30 mouse cellular contexts compared by ENCODE assay signal in genomic region chr4:52586194-52586734, GRCm38 (mm10). TPM values are rescaled to one million over a fixed set of nuclear protein-coding genes. Genes with fewer than 3 reads are reported as not detected.
A peak's percentile ranks its signal among the peaks of the same experiment; 100 is the strongest.
DNase-seq lines count a peak whose midpoint lies in the region; ATAC-seq and TF ChIP-seq lines count a peak whose summit lies in the region.
"Had no signal": no experiment of that assay in that cellular context is flagged by ENCODE, and none has a peak within 500 bp of the region (broad histone marks: within the 10 kb centered on the region; RNA-seq: fewer than 3 reads in every experiment).

No protein-coding gene starts in this region.

- WGBS in hindbrain, embryonic 11.5 days: 76% methylated on average over 6 of the region's 6 CpGs
- 67% methylated on average over 6 of the region's 6 CpGs for WGBS in hindbrain, embryonic 13.5 days

- DNase-seq in hindbrain, embryonic 11.5 days (ENCODE audit: low spot score): no peak
- DNase-seq in CH12.LX (ENCODE audit: extremely low read depth) (peak; percentile 71), NIH3T3 (ENCODE audit: low read depth) (peak; percentile 2)
- DNase-seq in kidney, adult 11 months: no peak
- DNase-seq in heart, adult 18-20 months: no peak
- DNase-seq: adrenal gland, adult 8-10 months; adrenal gland, postnatal 36 days; cerebellum, adult 18-20 months; cerebellum, adult 9-10 months; cerebellum, postnatal 14 days; gastrocnemius, postnatal 25 days; heart, adult 2 months; kidney, adult 2 months had no signal

- peak; percentile 81 for TF ChIP-seq POLR2A in CH12.LX (IDR thresholded peaks at IDR 0.05; ENCODE audit: low read depth, low read length)

- H3K27ac ChIP-seq in hindbrain, embryonic 11.5 days (ENCODE audit: low read depth, low read length): no peak overlapping the region
- H3K27ac ChIP-seq in hindbrain, embryonic 13.5 days: no peak overlapping the region
- no peak overlapping the region for H3K27ac ChIP-seq in CH12.LX (ENCODE audit: insufficient read depth, low read depth)
- H3K27ac ChIP-seq: embryonic facial prominence, embryonic 10.5 days; embryonic facial prominence, embryonic 13.5 days; forebrain, embryonic 12.5 days; forebrain, embryonic 15.5 days; heart, adult 2 months; hindbrain, embryonic 15.5 days; intestine, embryonic 15.5 days had no signal

- dilution Hi-C loops in CH12.LX (cut with MboI; ENCODE audit: extremely low pct_ligation_motif_present, extremely low pct_unique_long_range_greater_than_20kb, low sequenced_read_pairs): no loop called here

- H3K4me3 ChIP-seq in hindbrain, embryonic 11.5 days (ENCODE audit: low read depth, low read length): no peak overlapping the region
- no peak overlapping the region for H3K4me3 ChIP-seq in hindbrain, embryonic 13.5 days
- peak overlapping the region; percentile 44 to 51 (median 50) for H3K4me3 ChIP-seq in CH12.LX (replicated peaks in 1 of 3; ENCODE audit: low read depth in 2 of 3, low read length in 2 of 3, poor library complexity in 1 of 3)
- H3K4me3 ChIP-seq: embryonic facial prominence, embryonic 10.5 days; embryonic facial prominence, embryonic 13.5 days; erythroblast, embryonic 14.5 days; forebrain, embryonic 12.5 days; forebrain, embryonic 15.5 days; heart, adult 2 months; hindbrain, embryonic 15.5 days; intestine, embryonic 15.5 days had no signal

- no peak for TF ChIP-seq CTCF in CH12.LX (conservative IDR thresholded peaks at IDR 0.05 in 1 of 2, IDR thresholded peaks at IDR 0.05 in 1 of 2; ENCODE audit: low read depth in 2 of 2, low read length in 2 of 2)

- no peak overlapping the region for H3K4me2 ChIP-seq in hindbrain, embryonic 11.5 days (replicated peaks; ENCODE audit: low read depth, low read length)
- H3K4me2 ChIP-seq in hindbrain, embryonic 13.5 days: no peak overlapping the region
- peak overlapping the region; percentile 61; the same call in 1 of the 2 replicates for H3K4me2 ChIP-seq in CH12.LX (ENCODE audit: insufficient read depth, low read depth, poor library complexity, severe bottlenecking)
- H3K4me2 ChIP-seq: embryonic facial prominence, embryonic 13.5 days; forebrain, embryonic 12.5 days; forebrain, embryonic 15.5 days; heart, embryonic 11.5 days; hindbrain, embryonic 15.5 days; intestine, embryonic 15.5 days had no signal

- in situ Hi-C loops in CH12.LX (cut with MboI; ENCODE audit: low pct_ligation_motif_present, low pct_unique_long_range_greater_than_20kb, low sequenced_read_pairs): no loop called here

- TF ChIP-seq RAD21 in CH12.LX (IDR thresholded peaks at IDR 0.05; ENCODE audit: low read depth, low read length): no peak

- peak; percentile 57 for ATAC-seq in hindbrain, embryonic 11.5 days (ENCODE audit: low FRiP score)
- ATAC-seq in hindbrain, embryonic 13.5 days (ENCODE audit: low FRiP score): no peak
- ATAC-seq: forebrain, embryonic 15.5 days; intestine, embryonic 15.5 days had no signal

- no peaks in the 10 kb centered on the region for H3K27me3 ChIP-seq in hindbrain, embryonic 11.5 days (ENCODE audit: control insufficient read depth, insufficient read depth, low read length)
- H3K27me3 ChIP-seq in hindbrain, embryonic 13.5 days: no peaks in the 10 kb centered on the region
- no peaks in the 10 kb centered on the region for H3K27me3 ChIP-seq in CH12.LX (replicated peaks)
- H3K27me3 ChIP-seq: embryonic facial prominence, embryonic 13.5 days; forebrain, embryonic 12.5 days; forebrain, embryonic 15.5 days; hindbrain, embryonic 15.5 days; intestine, embryonic 15.5 days had no signal

- no peaks in the 10 kb centered on the region for H3K36me3 ChIP-seq in hindbrain, embryonic 11.5 days (ENCODE audit: control insufficient read depth, insufficient read depth, low read length)
- H3K36me3 ChIP-seq in hindbrain, embryonic 13.5 days: no peaks in the 10 kb centered on the region
- H3K36me3 ChIP-seq in CH12.LX (replicated peaks in 1 of 2; ENCODE audit: control insufficient read depth in 1 of 2, insufficient read depth in 1 of 2, low read length in 1 of 2): peaks cover 0 to 3% of the 10 kb centered on the region in 2 experiments
- H3K36me3 ChIP-seq: embryonic facial prominence, embryonic 10.5 days; embryonic facial prominence, embryonic 13.5 days; forebrain, embryonic 12.5 days; forebrain, embryonic 15.5 days; hindbrain, embryonic 15.5 days; intestine, embryonic 15.5 days had no signal

- H3K9ac ChIP-seq in hindbrain, embryonic 11.5 days (ENCODE audit: low read depth, low read length): no peak overlapping the region
- no peak overlapping the region for H3K9ac ChIP-seq in hindbrain, embryonic 13.5 days
- H3K9ac ChIP-seq in CH12.LX (ENCODE audit: insufficient read depth, low read depth): peak overlapping the region; percentile 34; the same call in 1 of the 2 replicates
- H3K9ac ChIP-seq: embryonic facial prominence, embryonic 13.5 days; forebrain, embryonic 12.5 days; forebrain, embryonic 15.5 days; hindbrain, embryonic 15.5 days; intestine, embryonic 15.5 days had no signal

- H3K79me2 ChIP-seq in CH12.LX (replicated peaks; ENCODE audit: control insufficient read depth, extremely low read depth, insufficient read depth, poor library complexity, severe bottlenecking): no peaks in the 10 kb centered on the region

- no peaks in the 10 kb centered on the region for H3K4me1 ChIP-seq in hindbrain, embryonic 11.5 days (replicated peaks; ENCODE audit: control insufficient read depth, insufficient read depth, low read length)
- no peaks in the 10 kb centered on the region for H3K4me1 ChIP-seq in hindbrain, embryonic 13.5 days (replicated peaks)
- peaks cover 0 to 22% of the 10 kb centered on the region in 2 experiments; a peak in 2 of 4 replicates for H3K4me1 ChIP-seq in CH12.LX (ENCODE audit: control insufficient read depth in 1 of 2, insufficient read depth in 2 of 2)
- H3K4me1 ChIP-seq: embryonic facial prominence, embryonic 10.5 days; embryonic facial prominence, embryonic 13.5 days; forebrain, embryonic 12.5 days; forebrain, embryonic 15.5 days; hindbrain, embryonic 15.5 days; intestine, embryonic 15.5 days had no signal

- TF ChIP-seq EP300 in CH12.LX (IDR thresholded peaks at IDR 0.05; ENCODE audit: low read length): no peak

- H3K9me3 ChIP-seq in hindbrain, embryonic 11.5 days (ENCODE audit: control insufficient read depth, low read length): no peaks in the 10 kb centered on the region
- H3K9me3 ChIP-seq in hindbrain, embryonic 13.5 days: no peaks in the 10 kb centered on the region
- H3K9me3 ChIP-seq in CH12.LX (replicated peaks; ENCODE audit: low read length): no peaks in the 10 kb centered on the region
- H3K9me3 ChIP-seq: embryonic facial prominence, embryonic 10.5 days; embryonic facial prominence, embryonic 13.5 days; forebrain, embryonic 12.5 days; forebrain, embryonic 15.5 days; hindbrain, embryonic 15.5 days; intestine, embryonic 15.5 days had no signal

TF ChIP-seq in CH12.LX, 34 proteins besides CTCF, POLR2A, EP300 and RAD21:
- TF ChIP-seq MXI1 (IDR thresholded peaks at IDR 0.05; ENCODE audit: low read depth, low read length) (no peak), PAX5 (IDR thresholded peaks at IDR 0.05; ENCODE audit: low read length) (no peak), E2F4 (IDR thresholded peaks at IDR 0.05; ENCODE audit: insufficient replicate concordance, low read depth, low read length) (no peak), USF1 (IDR thresholded peaks at IDR 0.05; ENCODE audit: low read depth, low read length) (peak; percentile 60), ETS1 (conservative IDR thresholded peaks at IDR 0.05; ENCODE audit: low read depth, low read length) (no peak), USF2 (conservative IDR thresholded peaks at IDR 0.05; ENCODE audit: low read depth, low read length) (peak; percentile 59), BHLHE40 (IDR thresholded peaks at IDR 0.05; ENCODE audit: low read depth, low read length) (no peak), RCOR1 (conservative IDR thresholded peaks at IDR 0.05; ENCODE audit: low read depth, low read length) (no peak), SIN3A (IDR thresholded peaks at IDR 0.05; ENCODE audit: low read length) (0 out of 2 replicates have a peak, but pooled peaks have one; percentile 31), IRF4 (IDR thresholded peaks at IDR 0.05; ENCODE audit: low read depth, low read length) (peak; percentile 49; the same call in 1 of the 2 replicates), MYC (IDR thresholded peaks at IDR 0.05; ENCODE audit: low read depth, low read length) (no peak), CHD2 (IDR thresholded peaks at IDR 0.05; ENCODE audit: low read length) (no peak), ZNF384 (IDR thresholded peaks at IDR 0.05; ENCODE audit: low read depth, low read length) (no peak), POLR2AphosphoS2 (IDR thresholded peaks at IDR 0.05; ENCODE audit: low read depth, low read length) (no peak), HCFC1 (IDR thresholded peaks at IDR 0.05; ENCODE audit: low read depth, low read length) (no peak), MAFK (IDR thresholded peaks at IDR 0.05; ENCODE audit: insufficient replicate concordance, low read length) (no peak), NELFE (IDR thresholded peaks at IDR 0.05; ENCODE audit: low read depth, low read length) (peak; percentile 88), MEF2A (IDR thresholded peaks at IDR 0.05; ENCODE audit: borderline replicate concordance, low read depth, low read length) (no peak), ZMIZ1 (IDR thresholded peaks at IDR 0.05; ENCODE audit: low read depth, low read length) (peak; percentile 44; the same call in 1 of the 2 replicates), ELF1 (IDR thresholded peaks at IDR 0.05; ENCODE audit: low read depth, low read length) (peak; percentile 11; the same call in 1 of the 2 replicates), TCF12 (IDR thresholded peaks at IDR 0.05; ENCODE audit: low read depth, low read length) (peak; percentile 55), SMC3 (IDR thresholded peaks at IDR 0.05; ENCODE audit: low read depth, low read length) (no peak), TBP (conservative IDR thresholded peaks at IDR 0.05; ENCODE audit: low read depth, low read length) (peak; percentile 90), MAX (IDR thresholded peaks at IDR 0.05; ENCODE audit: low read length) (0 out of 2 replicates have a peak, but pooled peaks have one; percentile 27), GABPA (IDR thresholded peaks at IDR 0.05; ENCODE audit: insufficient replicate concordance, low read depth, low read length) (no peak)

RNA-seq across cellular contexts. Expression of gene Toporsl, which starts 9.8 kb away (rescaled TPM):
- 0.12 TPM in 1 of 2 replicates, not detected in the other for polyA plus RNA-seq in hindbrain, embryonic 11.5 days (2014; fragmentation: Nextera tagmentation; extraction: Ambion mirVana)
- polyA plus RNA-seq in hindbrain, embryonic 13.5 days (2015; fragmentation: Nextera tagmentation; extraction: Ambion mirVana): not detected in 2 replicates
- 0.85 and 0.92 TPM in 2 replicates for total RNA-seq in CH12.LX (2012; rRNA removed)
- total RNA-seq in CH12.LX (2014; rRNA removed): 2.0 and 2.4 TPM in 2 replicates
- 2.5 and 2.6 TPM in 2 replicates for polyA plus RNA-seq in CH12.LX (2012; ENCODE audit: insufficient read length, low read depth)
- not detected for total RNA-seq in heart, adult 18-20 months (2021)
- total RNA-seq: adrenal gland, adult 8-10 months; adrenal gland, postnatal 36 days; gastrocnemius, adult 8-10 months; gastrocnemius, postnatal 25 days; heart, adult 2 months; heart, postnatal 25 days; hematopoietic stem cell, adult 5-6 weeks; MEL had no signal
- polyA plus RNA-seq: embryonic facial prominence, embryonic 10.5 days; embryonic facial prominence, embryonic 13.5 days; erythroblast, embryonic 14.5 days; forebrain, embryonic 12.5 days; forebrain, embryonic 15.5 days; gonadal fat pad, adult 2 months; heart, adult 2 months; heart, embryonic 11.5 days; heart, embryonic 14.5 days; heart, postnatal 0 days; hindbrain, embryonic 15.5 days; intestine, embryonic 15.5 days; kidney, adult 2 months; kidney, embryonic 14.5 days had no signal

Comparison
In these comparisons a context has a peak if more than half of its experiments do, and no peak if none do; other contexts are left out.
1. DNase-seq: peak in CH12.LX (single experiment) and NIH3T3 (single experiment); none in hindbrain, embryonic 11.5 days (single experiment), kidney, adult 11 months (single experiment) and heart, adult 18-20 months (0 of 2).
2. H3K4me3 ChIP-seq: peak in CH12.LX (3 of 3); none in hindbrain, embryonic 11.5 days (single experiment) and hindbrain, embryonic 13.5 days (single experiment).